ENCODE assay signal across 22 mouse cellular contexts in genomic region chr5:143606756-143607155, GRCm38 (mm10).
"Had no signal": no experiment of that assay in that cellular context is flagged by ENCODE, and none has a peak within 500 bp of the region (broad histone marks: within the 10 kb centered on the region; RNA-seq: fewer than 3 reads in every experiment).

No protein-coding gene starts in this region.

- H3K9ac ChIP-seq: heart, embryonic 12.5 days; hindbrain, embryonic 12.5 days; hindbrain, embryonic 15.5 days; limb, embryonic 13.5 days; limb, embryonic 15.5 days; liver, embryonic 12.5 days; liver, embryonic 14.5 days had no signal

- H3K4me1 ChIP-seq: hindbrain, embryonic 12.5 days; hindbrain, embryonic 15.5 days; liver, embryonic 12.5 days had no signal

- H3K9me3 ChIP-seq: heart, embryonic 10.5 days; heart, embryonic 12.5 days; hindbrain, embryonic 10.5 days; hindbrain, embryonic 12.5 days; hindbrain, embryonic 15.5 days; limb, embryonic 13.5 days; limb, embryonic 15.5 days; liver, embryonic 12.5 days had no signal

- H3K4me2 ChIP-seq: heart, embryonic 12.5 days; hindbrain, embryonic 12.5 days; hindbrain, embryonic 15.5 days; limb, embryonic 13.5 days; limb, embryonic 15.5 days; liver, embryonic 12.5 days had no signal

- H3K27me3 ChIP-seq: heart, embryonic 12.5 days; hindbrain, embryonic 12.5 days; hindbrain, embryonic 15.5 days; limb, embryonic 13.5 days; limb, embryonic 15.5 days had no signal

- H3K27ac ChIP-seq: gastrocnemius, adult 2 months; heart, embryonic 10.5 days; hindbrain, embryonic 10.5 days; hindbrain, embryonic 12.5 days; hindbrain, embryonic 15.5 days; hindbrain, postnatal 0 days; limb, embryonic 13.5 days; limb, embryonic 15.5 days; liver, embryonic 12.5 days; liver, embryonic 14.5 days had no signal

- ATAC-seq: hindbrain, postnatal 0 days; intestine, embryonic 16.5 days; liver, embryonic 12.5 days had no signal

- DNase-seq: gastrocnemius, adult 2 months; gastrocnemius, postnatal 10 days; gastrocnemius, postnatal 25 days; heart, adult 18-20 months; heart, postnatal 10 days; heart, postnatal 4 days; kidney, adult 18-20 months; kidney, postnatal 14 days; layer of hippocampus, adult 9-11 months; layer of hippocampus, postnatal 36 days; left cerebral cortex, postnatal 4 days had no signal

- H3K4me3 ChIP-seq: gastrocnemius, adult 2 months; heart, embryonic 10.5 days; heart, embryonic 12.5 days; hindbrain, embryonic 10.5 days; hindbrain, embryonic 12.5 days; hindbrain, embryonic 15.5 days; limb, embryonic 13.5 days; limb, embryonic 15.5 days; liver, embryonic 12.5 days had no signal

- H3K36me3 ChIP-seq: heart, embryonic 10.5 days; heart, embryonic 12.5 days; hindbrain, embryonic 10.5 days; hindbrain, embryonic 12.5 days; hindbrain, embryonic 15.5 days; limb, embryonic 13.5 days; limb, embryonic 15.5 days; liver, embryonic 12.5 days had no signal
